Mouse (Mus musculus): Measurements from ENCODE around the gene Vamp1. TPM values are rescaled to one million over a fixed set of nuclear protein-coding genes. Genes with fewer than 3 reads are reported as not detected.
A peak's percentile ranks its signal among the peaks of the same experiment; 100 is the strongest.
"Not testable (repeated sequence)": the region's sequence is repeated elsewhere in the genome, so short reads cannot be mapped to it uniquely, and the experiment has no call there.

The Vamp1 gene
- total RNA-seq, 2 experiments from 2014 or later = 46.0 to 46.6 TPM

- no peak for DNase-seq (ENCODE audit: low spot score in 2 of 2)
- intact Hi-C loops (cut with DNase I) = loop anchor here (5.0 to 10.0 kb wide), 2 partner anchors 125 to 332 kb away; partner anchors contain the start of gene Iffo1
Observed at GRCm38 (mm10) chr6:125272228-125272785, 57.0 kb downstream of the Vamp1 start.

GRCm38 (mm10) chr6:125274841-125275563 lies 59.7 kb downstream of the Vamp1 start:
- intact Hi-C loops (cut with DNase I) = loop anchor here (2.0 to 10.0 kb wide), 3 partner anchors 90 to 330 kb away; partner anchors contain the start of gene Iffo1
- DNase-seq (ENCODE audit: low spot score in 2 of 2) = peak; percentile 43 to 64

DNA sequence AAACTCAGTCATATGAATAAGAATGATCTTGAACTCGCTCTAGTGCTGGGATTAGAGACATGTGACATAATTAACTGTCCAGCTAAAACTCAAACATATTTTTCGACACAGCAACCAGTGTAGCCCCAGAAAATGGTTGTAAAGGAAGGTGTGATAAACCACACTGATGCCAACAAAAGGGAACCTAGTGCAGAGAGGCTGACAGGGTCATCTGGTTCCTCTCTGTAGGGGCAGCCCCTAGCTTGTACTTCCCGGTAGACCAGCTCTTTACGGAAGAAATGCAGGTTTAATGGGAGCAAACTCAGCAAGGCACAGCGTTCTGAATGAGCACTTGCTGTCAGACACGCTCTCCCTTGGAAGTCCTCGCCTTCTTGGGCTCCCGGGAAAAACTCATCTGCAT lies 64.4 kb downstream of the Vamp1 start:
- no peak for DNase-seq (ENCODE audit: low spot score in 2 of 2)
- intact Hi-C loops (cut with DNase I) = loop anchor here (10.0 kb wide), 1 partner anchor 325 kb away; no protein-coding TSS in a partner anchor

DNA sequence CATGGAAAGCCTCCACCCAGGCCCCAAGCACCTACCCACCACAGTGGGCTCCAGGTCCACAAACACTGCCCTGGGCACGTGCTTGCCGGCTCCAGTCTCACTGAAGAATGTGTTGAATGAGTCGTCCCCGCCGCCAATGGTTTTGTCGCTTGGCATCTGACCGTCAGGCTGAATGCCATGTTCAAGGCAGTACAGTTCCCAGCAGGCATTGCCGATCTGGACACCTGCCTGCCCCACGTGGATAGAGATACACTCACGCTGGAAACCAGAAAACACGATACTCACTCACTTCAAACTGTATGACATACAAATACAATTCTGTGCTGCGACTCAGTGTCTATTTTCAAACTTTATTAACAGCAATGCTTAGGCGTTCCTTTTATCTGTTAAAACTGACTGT lies 67.4 kb downstream of the Vamp1 start:
- intact Hi-C loops (cut with DNase I); DNase-seq (ENCODE audit: low spot score in 2 of 2): not testable (repeated sequence)

DNA sequence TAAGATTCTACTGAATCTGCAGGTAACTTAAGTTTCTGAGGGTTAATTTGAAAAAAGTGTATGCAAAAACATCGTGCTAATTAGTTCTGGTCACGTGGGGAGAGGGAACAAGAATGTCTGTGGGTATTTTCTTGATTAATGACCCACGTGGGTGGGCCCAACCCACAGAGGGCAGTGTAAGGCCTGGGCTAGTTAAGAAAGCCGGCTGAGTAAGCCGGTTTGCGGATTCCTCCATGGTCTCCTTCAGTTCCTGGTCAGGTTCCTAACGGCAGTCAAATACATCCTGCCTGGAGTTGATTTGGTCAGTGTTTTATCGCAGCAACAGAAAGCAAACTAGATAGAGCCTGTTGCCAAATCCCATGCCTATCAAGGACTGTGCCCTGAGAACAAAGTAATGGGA lies 68.9 kb downstream of the Vamp1 start:
- intact Hi-C loops (cut with DNase I) = no loop called here
- DNase-seq (ENCODE audit: low spot score in 2 of 2) = no peak

GRCm38 (mm10) chr6:125284751-125285150 lies 69.4 kb downstream of the Vamp1 start:
- intact Hi-C loops (cut with DNase I) = no loop called here
- no peak for DNase-seq (ENCODE audit: low spot score in 2 of 2)

GRCm38 (mm10) chr6:125285890-125286289 lies 70.5 kb downstream of the Vamp1 start, which contains the start of gene Tuba3a:
Gene Tuba3a (minus strand): TSS chr6:125286042.
- intact Hi-C loops (cut with DNase I) = no loop called here
- no peak for DNase-seq (ENCODE audit: low spot score in 2 of 2)

DNA sequence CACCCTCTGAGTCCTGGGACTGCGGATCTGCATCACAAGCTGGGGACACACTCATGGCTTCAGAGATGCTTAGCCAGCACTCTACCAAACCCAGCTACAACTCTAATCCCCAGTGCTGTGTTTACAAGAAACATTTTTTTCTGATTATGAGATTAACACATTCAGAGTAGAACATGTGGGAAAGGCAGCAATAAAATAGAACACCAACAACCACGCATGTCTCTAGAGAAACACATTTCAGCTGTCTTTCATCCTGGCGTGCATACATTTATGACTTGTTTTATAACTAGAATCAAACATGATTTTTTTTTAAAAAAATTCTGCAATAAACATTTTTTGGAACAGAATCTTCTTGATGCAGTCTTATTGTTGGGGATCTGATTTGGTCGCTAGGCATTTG lies 71.6 kb downstream of the Vamp1 start:
- intact Hi-C loops (cut with DNase I) = no loop called here
- DNase-seq (ENCODE audit: low spot score in 2 of 2) = peak in 1 of 2 experiments; percentile 49

DNA sequence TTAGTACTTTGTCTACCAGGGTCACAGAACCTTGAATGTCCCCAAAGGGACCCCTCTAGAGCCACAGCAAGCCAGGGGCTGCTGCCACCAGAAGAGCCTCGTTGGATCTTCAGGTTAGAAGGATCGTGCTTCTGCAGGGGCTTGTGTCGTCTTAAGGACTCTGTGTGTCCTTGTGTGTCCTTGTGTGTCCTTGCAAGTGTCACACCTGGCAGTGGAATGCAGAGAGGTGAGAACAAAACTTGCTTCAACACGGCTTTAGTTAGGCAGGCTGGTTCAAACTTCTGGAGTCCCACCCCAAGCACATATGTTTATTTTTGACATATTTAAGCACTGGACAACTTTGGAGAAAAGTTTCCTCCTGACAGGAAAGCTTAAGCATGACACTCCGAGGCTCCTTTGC lies 73.4 kb downstream of the Vamp1 start:
- no peak for DNase-seq (ENCODE audit: low spot score in 2 of 2)
- intact Hi-C loops (cut with DNase I) = no loop called here

DNA sequence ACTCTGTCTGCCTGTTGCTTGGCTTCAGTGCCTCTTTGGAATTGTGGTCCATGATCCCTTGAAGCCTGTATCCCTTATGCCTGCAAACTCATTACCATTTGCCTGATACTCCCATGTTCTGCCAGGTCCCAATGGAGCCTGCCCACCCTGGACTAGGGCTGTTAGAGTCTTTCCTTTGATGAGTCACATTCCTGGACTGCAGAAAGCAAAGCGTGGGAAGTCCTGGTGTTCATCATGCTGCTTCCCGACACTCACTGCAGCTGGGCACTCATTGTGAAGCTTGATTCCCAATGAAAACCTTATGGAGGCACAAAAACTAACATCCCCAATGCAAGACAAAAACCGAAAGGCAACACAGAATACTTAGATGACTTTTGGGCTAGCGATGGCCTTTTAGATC lies 76.0 kb downstream of the Vamp1 start:
- no peak for DNase-seq (ENCODE audit: low spot score in 2 of 2)
- intact Hi-C loops (cut with DNase I) = no loop called here

- intact Hi-C loops (cut with DNase I) = no loop called here
- no peak for DNase-seq (ENCODE audit: low spot score in 2 of 2)
Observed at GRCm38 (mm10) chr6:125292256-125292655, 76.9 kb downstream of the Vamp1 start.

GRCm38 (mm10) chr6:125294049-125294448 lies 78.7 kb downstream of the Vamp1 start:
- intact Hi-C loops (cut with DNase I) = no loop called here
- DNase-seq (ENCODE audit: low spot score in 2 of 2) = no peak

Small RNA genes lying within 50 kb of the gene (microRNA-seq; reads per million reads assigned to microRNA genes)
- 1.1 to 1.7 reads per million in 2 experiments for gene Mir3098
- 0 reads per million in 2 experiments for gene Mir8113

Other genes starting within 250 kb of the Vamp1 start
- 100 to 1,000 TPM; 130 to 142 TPM for gene Pianp, start 218.9 kb upstream of the Vamp1 start, total RNA-seq (2021)
- 10 to 100 TPM; 41.7 to 42.6 TPM for gene Zfp384, start 206.4 kb upstream of the Vamp1 start, total RNA-seq (2021)
- 10 to 100 TPM; 60.8 to 61.1 TPM for gene Ing4, start 175.8 kb upstream of the Vamp1 start, total RNA-seq (2021)
- 1 to 10 TPM; 5.7 to 9.0 TPM for gene Acrbp, start 165.9 kb upstream of the Vamp1 start, total RNA-seq (2021)
- gene Lpar5, start 147.6 kb upstream of the Vamp1 start, total RNA-seq (2021) = under 1 TPM; 0.40 to 0.66 TPM
- 100 to 1,000 TPM; 157 TPM for gene Chd4, start 119.6 kb upstream of the Vamp1 start, total RNA-seq (2021)
- 10 to 100 TPM; 28.8 to 32.3 TPM for gene Nop2, start 83.6 kb upstream of the Vamp1 start, total RNA-seq (2021)
- 10 to 100 TPM; 51.9 to 57.4 TPM for gene Iffo1, start 70.3 kb upstream of the Vamp1 start, total RNA-seq (2021)
- gene Gapdh, start 49.1 kb upstream of the Vamp1 start, total RNA-seq (2021) = 1,000 to 10,000 TPM; 2,273 to 2,303 TPM
- 10 to 100 TPM; 23.5 to 29.6 TPM for gene Ncapd2, start 23.9 kb upstream of the Vamp1 start, total RNA-seq (2021)
- gene Mrpl51, start 23.8 kb upstream of the Vamp1 start, total RNA-seq (2021) = 10 to 100 TPM; 62.6 to 72.8 TPM
- 1 to 10 TPM; 2.0 to 2.9 TPM for gene Tapbpl, start 16.3 kb downstream of the Vamp1 start, total RNA-seq (2021)
- gene Cd27, start 21.5 kb downstream of the Vamp1 start, total RNA-seq (2021) = not detected
- not detected for gene Tuba3a, start 70.5 kb downstream of the Vamp1 start, total RNA-seq (2021)
- gene Ltbr, start 98.3 kb downstream of the Vamp1 start, total RNA-seq (2021) = 1 to 10 TPM; 8.8 to 9.3 TPM
- 1 to 10 TPM; 2.9 TPM for gene Scnn1a, start 105.1 kb downstream of the Vamp1 start, total RNA-seq (2021)
- 10 to 100 TPM; 11.5 to 12.3 TPM for gene Tnfrsf1a, start 133.8 kb downstream of the Vamp1 start, total RNA-seq (2021)
- under 1 TPM; 0.13 to 0.30 TPM for gene Plekhg6, start 165.2 kb downstream of the Vamp1 start, total RNA-seq (2021)